Mouse (Mus musculus) ES-Bruce4 (cell line): ENCODE measurements around the gene Pi16. TPM values are rescaled to one million over a fixed set of nuclear protein-coding genes. Genes with fewer than 3 reads are reported as not detected.
"Not testable (repeated sequence)": the region's sequence is repeated elsewhere in the genome, so short reads cannot be mapped to it uniquely, and the experiment has no call there.

Experiments used
- H3K27ac ChIP-seq: 2 replicates; pipeline ENCODE4 v1.5.1; 2012; ENCODE audit warnings: low read length, inconsistent platforms; ENCODE audit not compliant: insufficient read depth
- H3K27me3 ChIP-seq: 2 replicates; pipeline ENCODE4 v1.6.1; 2012; ENCODE audit warnings: mild to moderate bottlenecking, low read length, inconsistent platforms; ENCODE audit not compliant: control insufficient read depth, poor library complexity, insufficient read depth, severe bottlenecking
- H3K36me3 ChIP-seq: 2 replicates; pipeline ENCODE4 v1.6.1; 2012; ENCODE audit warnings: inconsistent platforms, mild to moderate bottlenecking, low read length, moderate library complexity; ENCODE audit not compliant: control insufficient read depth, poor library complexity, insufficient read depth, severe bottlenecking
- H3K4me1 ChIP-seq: one replicate; pipeline ENCODE4 v1.8.1; 2011; ENCODE audit warnings: low read length; ENCODE audit not compliant: control insufficient read depth, insufficient read depth
- H3K4me3 ChIP-seq: 2 replicates; pipeline ENCODE4 v1.5.1; 2011; ENCODE audit warnings: low read depth, mild to moderate bottlenecking, low read length
- H3K9ac ChIP-seq: 2 replicates; pipeline ENCODE4 v1.6.1; 2012; ENCODE audit warnings: low read depth, mild to moderate bottlenecking, inconsistent platforms; ENCODE audit not compliant: poor library complexity, severe bottlenecking
- H3K9me3 ChIP-seq: replicated peaks from 2 replicates; pipeline ENCODE4 v1.6.1; 2012; ENCODE audit warnings: mild to moderate bottlenecking, low read length, inconsistent platforms; ENCODE audit not compliant: control insufficient read depth, poor library complexity, insufficient read depth, severe bottlenecking
- CTCF ChIP-seq: IDR thresholded peaks from one replicate; pipeline ENCODE4 v1.8.1; 2011; ENCODE audit warnings: low read depth, low read length
- EP300 ChIP-seq: IDR thresholded peaks from 2 replicates; pipeline ENCODE4 v1.6.1; 2011; ENCODE audit warnings: low read depth, low read length; ENCODE audit not compliant: insufficient read depth
- POLR2A ChIP-seq: IDR thresholded peaks from one replicate; pipeline ENCODE4 v1.8.1; 2011; ENCODE audit warnings: low read length; ENCODE audit not compliant: insufficient read depth
- polyA plus RNA-seq: library from polyadenylated mRNA; stranded (reverse); fragments of >200 nt; gene quantifications from 2 replicates; pipeline ENCODE4 v1.2.4, GENCODE M21; 2011; ENCODE audit warnings: low read depth; ENCODE audit not compliant: missing spikeins, insufficient read depth, insufficient read length

Gene Pi16
- 0.39 TPM in 1 of 2 replicates, not detected in the other for polyA plus RNA-seq

DNA sequence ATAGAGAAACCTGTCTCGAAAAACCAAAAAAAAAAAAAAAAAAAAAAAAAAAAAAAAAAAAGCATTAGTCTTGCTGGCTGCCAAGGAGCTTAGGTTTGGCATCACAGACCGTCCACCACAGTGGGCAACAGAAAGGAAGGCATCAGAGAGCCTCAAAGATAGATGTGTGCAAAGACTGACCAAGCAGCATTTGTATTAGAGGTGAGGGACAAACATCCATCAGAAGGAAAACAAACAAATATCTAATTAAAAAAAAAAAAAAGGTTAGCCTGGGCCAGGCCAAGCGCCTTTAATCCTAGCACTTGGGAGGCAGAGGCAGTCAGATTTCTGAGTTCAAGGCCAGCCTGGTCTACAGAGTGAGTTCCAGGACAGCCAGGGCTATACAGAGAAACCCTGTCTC is at the start of gene Pi16:
Pi16 (plus strand) TSS at position 301 of the 400 bp plus-strand sequence.
- not testable (repeated sequence) for H3K4me3 ChIP-seq, H3K27ac ChIP-seq, H3K27me3 ChIP-seq, H3K9me3 ChIP-seq, H3K4me1 ChIP-seq, H3K9ac ChIP-seq, H3K36me3 ChIP-seq

DNA sequence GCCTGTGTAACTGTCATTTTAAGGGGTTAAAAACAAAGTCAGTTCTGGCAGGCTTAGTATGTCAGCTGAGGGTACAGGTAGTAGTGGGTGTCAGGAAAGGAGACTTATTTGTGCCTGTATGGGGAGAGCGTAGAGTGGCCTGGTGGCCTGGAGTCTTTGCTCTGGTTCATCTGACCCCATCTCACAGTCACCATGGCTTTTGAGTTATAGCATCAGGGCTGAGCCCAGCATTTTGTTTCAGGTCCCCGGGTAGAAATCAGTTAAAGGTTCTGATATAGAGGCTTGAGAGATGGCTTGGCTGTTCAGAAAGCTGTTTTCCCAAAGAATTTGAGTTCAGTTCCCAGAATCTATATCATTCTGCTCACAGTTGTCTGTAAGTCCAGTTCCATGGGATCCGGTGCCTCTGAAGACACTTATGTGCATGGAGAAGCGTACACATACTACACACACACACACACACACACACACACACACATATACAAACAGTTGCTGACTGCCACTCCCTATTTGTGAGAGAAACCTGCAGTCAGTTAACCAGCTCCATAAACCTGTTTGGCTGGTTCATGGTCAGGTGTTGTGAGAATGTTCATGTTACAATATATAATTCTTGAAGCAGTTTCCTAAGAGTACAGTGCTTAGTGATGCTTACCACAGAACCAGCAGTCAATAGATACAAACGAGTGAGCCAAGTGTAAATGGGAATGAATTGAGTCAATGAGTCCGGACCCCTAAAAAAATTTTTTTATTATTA is 49.4 kb upstream of the Pi16 start:
- H3K27me3 ChIP-seq: no peaks in the 10 kb centered on the region
- H3K4me1 ChIP-seq: no peaks in the 10 kb centered on the region
- TF ChIP-seq CTCF (no peak), EP300 (no peak), POLR2A (no peak)
- H3K4me3 ChIP-seq: no peak overlapping the region
- no peak overlapping the region for H3K27ac ChIP-seq
- H3K36me3 ChIP-seq: no peaks in the 10 kb centered on the region
- H3K9ac ChIP-seq: peak overlapping the region; percentile 42
- H3K9me3 ChIP-seq: no peaks in the 10 kb centered on the region

DNA sequence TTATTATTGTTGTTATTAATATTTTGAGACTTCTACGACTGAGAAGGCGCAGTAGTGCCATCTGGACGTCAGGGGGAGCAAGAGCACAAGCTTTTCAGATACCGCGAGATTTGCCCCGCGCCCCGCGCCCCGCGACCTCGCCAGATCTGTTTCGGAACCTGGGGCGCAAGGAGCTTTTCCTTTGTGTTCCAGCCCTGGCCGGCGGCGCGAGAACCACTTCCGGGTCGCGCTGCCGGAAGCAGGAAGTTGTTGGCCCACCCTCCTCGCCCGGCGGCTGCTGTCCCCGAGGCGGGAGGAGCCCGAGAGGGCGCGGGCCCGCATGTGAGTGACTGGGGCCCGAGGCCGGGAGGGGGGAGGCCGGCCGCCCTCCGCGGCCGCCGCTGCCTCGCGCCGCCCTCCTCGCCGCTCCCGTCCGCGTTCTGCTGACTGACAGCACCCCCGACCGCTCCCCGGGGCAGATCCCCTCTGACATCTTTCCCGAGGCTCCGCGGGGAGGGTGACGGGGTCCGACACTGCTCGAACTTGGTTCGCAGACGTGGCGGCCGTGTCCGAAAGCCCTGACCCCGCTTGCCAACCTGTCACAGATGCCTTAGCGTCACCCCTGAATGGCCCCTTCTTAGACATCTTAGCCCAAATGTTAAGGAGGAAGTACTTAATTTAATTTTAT is 48.7 kb upstream of the Pi16 start, which contains the start of gene BC004004:
BC004004 (plus strand) TSS at position 107 of the 667 bp plus-strand sequence.
- H3K4me1 ChIP-seq: no peaks in the 10 kb centered on the region
- TF ChIP-seq CTCF (peak; percentile 48), POLR2A (no peak), EP300 (0 out of 2 replicates have a peak, but pooled peaks have one; percentile 7)
- no peaks in the 10 kb centered on the region for H3K9me3 ChIP-seq
- H3K27me3 ChIP-seq: no peaks in the 10 kb centered on the region
- H3K4me3 ChIP-seq: peak within 1 kb of the TSS; percentile 74
- no peak within 1 kb of the TSS for H3K27ac ChIP-seq
- no peaks in the 10 kb centered on the region for H3K36me3 ChIP-seq
- H3K9ac ChIP-seq: peak within 1 kb of the TSS; percentile 81

DNA sequence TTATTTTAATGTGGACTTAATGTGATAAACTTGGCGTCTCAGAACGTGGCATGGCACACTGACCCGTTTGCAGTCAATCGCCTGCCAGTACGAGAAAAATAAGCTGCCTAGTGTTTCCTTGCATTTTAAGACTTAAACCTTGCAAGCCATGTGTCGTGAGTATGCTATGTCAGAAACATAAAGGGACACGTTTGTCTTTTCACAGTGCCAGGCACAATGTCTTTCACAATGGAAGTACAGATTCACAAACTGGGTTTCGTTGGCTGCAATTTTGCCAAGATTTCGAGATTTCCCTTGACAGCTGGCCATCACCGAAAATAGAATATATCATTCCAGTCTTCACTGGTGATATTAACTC is 48.2 kb upstream of the Pi16 start:
- no peak overlapping the region for H3K27ac ChIP-seq
- H3K9ac ChIP-seq: peak overlapping the region; percentile 81
- no peaks in the 10 kb centered on the region for H3K36me3 ChIP-seq

DNA sequence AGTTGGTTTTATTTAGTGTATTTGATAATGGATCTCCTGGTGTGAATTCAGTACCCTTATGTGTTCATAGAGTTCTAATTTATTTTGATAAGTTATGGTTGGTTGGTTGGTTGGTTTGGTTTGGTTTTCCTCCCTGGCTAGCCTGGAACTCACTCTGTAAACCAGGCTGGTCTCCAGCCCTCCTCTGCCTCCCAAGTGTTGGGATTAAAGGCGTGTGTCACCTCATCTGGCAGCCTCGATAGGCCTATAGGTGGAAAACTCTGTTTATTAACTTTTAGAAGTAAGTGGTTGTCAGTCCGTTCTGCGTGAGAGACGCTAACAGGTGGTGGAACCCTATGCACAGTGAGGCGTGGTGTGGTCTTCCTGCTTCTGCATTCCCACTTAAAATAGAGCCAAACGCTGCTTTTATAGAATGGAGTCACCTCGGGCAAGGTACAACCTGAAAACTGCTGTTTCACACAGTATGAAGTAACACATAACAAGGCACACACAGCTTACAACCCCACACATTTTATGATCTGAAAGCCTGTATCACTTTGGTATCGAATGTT is 47.3 kb upstream of the Pi16 start:
- no peaks in the 10 kb centered on the region for H3K36me3 ChIP-seq
- H3K9ac ChIP-seq: peak overlapping the region; percentile 81
- H3K4me1 ChIP-seq: no peaks in the 10 kb centered on the region
- no peaks in the 10 kb centered on the region for H3K27me3 ChIP-seq
- no peak for TF ChIP-seq POLR2A
- no peak for TF ChIP-seq EP300
- no peak for TF ChIP-seq CTCF
- H3K9me3 ChIP-seq: no peaks in the 10 kb centered on the region
- no peak overlapping the region for H3K27ac ChIP-seq
- no peak overlapping the region for H3K4me3 ChIP-seq

More for the DNA sequence above, 48.2 kb upstream of the Pi16 start:
- TF ChIP-seq EP300 (no peak), CTCF (no peak), POLR2A (no peak)
- H3K27me3 ChIP-seq: no peaks in the 10 kb centered on the region
- H3K4me1 ChIP-seq: no peaks in the 10 kb centered on the region
- H3K4me3 ChIP-seq: peak overlapping the region; percentile 74
- H3K9me3 ChIP-seq: no peaks in the 10 kb centered on the region

DNA sequence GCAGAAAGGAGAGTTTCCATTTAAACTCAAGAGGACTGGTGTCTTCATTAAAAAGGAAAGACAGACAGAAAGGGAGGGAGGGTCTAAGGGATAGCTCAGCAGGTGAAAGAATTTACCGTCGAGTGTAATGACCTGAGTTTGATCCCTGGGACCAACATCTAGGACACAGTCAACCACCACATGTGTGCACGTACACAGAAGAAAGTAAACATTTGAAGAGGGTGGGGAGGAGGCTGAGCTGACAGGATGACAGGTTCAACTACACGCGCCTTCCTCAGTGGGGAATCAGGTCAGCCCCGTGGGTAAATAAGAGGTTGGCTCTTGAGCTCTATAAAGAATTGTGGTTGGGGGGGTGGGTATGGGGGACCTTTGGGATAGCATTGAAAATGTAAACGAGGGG is 44.3 kb upstream of the Pi16 start:
- H3K27ac ChIP-seq: no peak overlapping the region
- H3K27me3 ChIP-seq: no peaks in the 10 kb centered on the region
- no peaks in the 10 kb centered on the region for H3K36me3 ChIP-seq
- no peak overlapping the region for H3K9ac ChIP-seq
- no peaks in the 10 kb centered on the region for H3K4me1 ChIP-seq
- H3K4me3 ChIP-seq: no peak overlapping the region
- no peaks in the 10 kb centered on the region for H3K9me3 ChIP-seq
- TF ChIP-seq CTCF (no peak), POLR2A (no peak), EP300 (no peak)
